Mouse (Mus musculus) heart, adult 2 months (tissue): ENCODE measurements around the gene Lrrc47.

Experiments used
- CTCF ChIP-seq: fragments of 200-600 bp; IDR thresholded peaks from 2 replicates; pipeline ENCODE4 v1.8.1; 2022; ENCODE audit warnings: antibody characterized with exemption, mild to moderate bottlenecking, moderate library complexity
- EP300 ChIP-seq: fragments of 200-500 bp; IDR thresholded peaks from 2 replicates; pipeline ENCODE4 v1.6.1; 2011; ENCODE audit warnings: low read depth, low read length, control low read depth; ENCODE audit not compliant: insufficient read depth
- POLR2A ChIP-seq: fragments of 200-500 bp; IDR thresholded peaks from 2 replicates; pipeline ENCODE4 v1.6.1; 2011; ENCODE audit warnings: mild to moderate bottlenecking, low read depth, low read length, control low read depth; ENCODE audit not compliant: insufficient read depth

DNA sequence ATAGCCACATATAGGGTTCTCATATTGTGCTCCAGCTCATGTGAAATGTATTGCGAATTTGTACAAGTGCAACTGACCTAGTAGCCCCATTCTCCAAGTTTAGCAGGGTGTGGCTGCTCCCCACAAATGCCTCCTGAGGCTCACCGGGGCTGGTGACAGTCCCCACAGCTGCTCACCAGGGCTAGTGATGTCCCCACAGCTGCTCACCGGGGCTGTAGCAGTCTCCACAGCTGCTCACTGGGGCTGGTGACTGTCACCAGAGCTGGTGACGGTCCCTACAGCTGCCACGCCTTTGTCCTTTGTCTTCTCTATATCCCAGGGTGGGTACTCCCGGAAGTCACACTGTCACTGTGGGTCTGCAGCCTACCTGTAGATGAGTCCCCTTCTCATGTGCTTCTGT is 5.3 kb upstream of the Lrrc47 start:
- TF ChIP-seq CTCF: no peak
- no peak for TF ChIP-seq EP300
- no peak for TF ChIP-seq POLR2A
